9 mouse cellular contexts compared by ENCODE assay signal in genomic region chr3:146072780-146073179, GRCm38 (mm10). TPM values are rescaled to one million over a fixed set of nuclear protein-coding genes. Genes with fewer than 3 reads are reported as not detected.
DNase-seq lines count a peak whose midpoint lies in the region; ATAC-seq lines count a peak whose summit lies in the region.
"Had no signal": no experiment of that assay in that cellular context is flagged by ENCODE, and none has a peak within 500 bp of the region (broad histone marks: within the 10 kb centered on the region; RNA-seq: fewer than 3 reads in every experiment).

No protein-coding gene starts in this region.

- intact Hi-C loops in gastrocnemius, postnatal 36 days (cut with DNase I), result no loop called here
- intact Hi-C loops in left cerebral cortex, postnatal 25 days (cut with DNase I), result loop anchor here (5.0 kb wide), 1 partner anchor 120 kb away; no protein-coding TSS in a partner anchor
- intact Hi-C loops in gastrocnemius, postnatal 14 days (cut with DNase I; ENCODE audit: low total_unique reads), result no loop called here

- H3K9me3 ChIP-seq in midbrain, embryonic 11.5 days (ENCODE audit: control insufficient read depth, low read length), result no peaks in the 10 kb centered on the region
- no peaks in the 10 kb centered on the region for H3K9me3 ChIP-seq in midbrain, embryonic 10.5 days (replicated peaks)

- no peak overlapping the region for H3K4me3 ChIP-seq in midbrain, embryonic 11.5 days (ENCODE audit: low read depth, low read length)
- no peak overlapping the region for H3K4me3 ChIP-seq in midbrain, embryonic 10.5 days

- no peaks in the 10 kb centered on the region for H3K27me3 ChIP-seq in midbrain, embryonic 11.5 days (ENCODE audit: control insufficient read depth, insufficient read depth, low read length)
- no peaks in the 10 kb centered on the region for H3K27me3 ChIP-seq in midbrain, embryonic 10.5 days (ENCODE audit: low read depth, poor library complexity, severe bottlenecking)

- H3K9ac ChIP-seq in midbrain, embryonic 11.5 days (ENCODE audit: low read length), result no peak overlapping the region

- no peaks in the 10 kb centered on the region for H3K4me1 ChIP-seq in midbrain, embryonic 11.5 days (ENCODE audit: control insufficient read depth, insufficient read depth, low read length)
- H3K4me1 ChIP-seq in midbrain, embryonic 10.5 days, result no peaks in the 10 kb centered on the region

- H3K27ac ChIP-seq in midbrain, embryonic 11.5 days (ENCODE audit: low read depth, low read length), result no peak overlapping the region
- no peak overlapping the region for H3K27ac ChIP-seq in midbrain, embryonic 10.5 days (replicated peaks)

- peak; percentile 24; the same call in 1 of the 2 replicates for ATAC-seq in midbrain, embryonic 11.5 days (ENCODE audit: low FRiP score)
- ATAC-seq in megakaryocyte-erythroid progenitor cell, adult 5-6 weeks (replicated peaks; ENCODE audit: low FRiP score, low TSS enrichment, poor library complexity, severe bottlenecking), result peak; percentile 59; the same call in 1 of the 2 replicates

- H3K4me2 ChIP-seq in midbrain, embryonic 11.5 days, result no peak overlapping the region

- no peaks in the 10 kb centered on the region for H3K36me3 ChIP-seq in midbrain, embryonic 11.5 days (ENCODE audit: control insufficient read depth, insufficient read depth, low read length)
- H3K36me3 ChIP-seq in midbrain, embryonic 10.5 days, result no peaks in the 10 kb centered on the region

- 78% methylated on average over 7 of the region's 7 CpGs for WGBS in midbrain, embryonic 11.5 days
- 81% methylated on average over 7 of the region's 7 CpGs for WGBS in midbrain, embryonic 10.5 days

- peak; percentile 9 for DNase-seq in gastrocnemius, adult 18-20 months (ENCODE audit: low spot score)
- no peak for DNase-seq in gastrocnemius, postnatal 36 days
- peak; percentile 87 for DNase-seq in midbrain, embryonic 11.5 days (ENCODE audit: low spot score, missing footprints)
- no peak for DNase-seq in midbrain, embryonic 10.5 days (ENCODE audit: low spot score)
- peak; percentile 13 for DNase-seq in c-Kit-positive CD71-positive TER-119-negative erythroid progenitor cells, embryonic 14.5 days (ENCODE audit: low read depth)
- no peak for DNase-seq in left cerebral cortex, postnatal 25 days (ENCODE audit: low spot score in 2 of 2)
- no peak for DNase-seq in gastrocnemius, postnatal 14 days
- DNase-seq: right cerebral cortex, postnatal 4 days had no signal

RNA-seq across cellular contexts. Expression of gene Wdr63, which starts 35.1 kb away (rescaled TPM):
- not detected for total RNA-seq in gastrocnemius, adult 18-20 months (2021)
- not detected for total RNA-seq in gastrocnemius, postnatal 36 days (2021)
- not detected in 2 replicates for polyA plus RNA-seq in midbrain, embryonic 11.5 days (2014; fragmentation: Nextera tagmentation; extraction: Ambion mirVana)
- polyA plus RNA-seq in midbrain, embryonic 10.5 days (2016; fragmentation: Nextera tagmentation; extraction: Ambion mirVana), result 0.17 and 0.19 TPM in 2 replicates
- not detected in 2 replicates for total RNA-seq in megakaryocyte-erythroid progenitor cell, adult 5-6 weeks (2014; fragmentation: Nextera tagmentation)
- not detected in 2 replicates for total RNA-seq in megakaryocyte-erythroid progenitor cell, adult 5-6 weeks (2017)
- under 1 TPM; 0.39 to 0.50 TPM for total RNA-seq in left cerebral cortex, postnatal 25 days (2021)
- total RNA-seq in gastrocnemius, postnatal 14 days (2021), result not detected

RNA-seq across cellular contexts. Expression of gene Mcoln3, which starts 44.5 kb away (rescaled TPM):
- not detected for total RNA-seq in gastrocnemius, adult 18-20 months (2021)
- total RNA-seq in gastrocnemius, postnatal 36 days (2021), result not detected
- polyA plus RNA-seq in midbrain, embryonic 11.5 days (2014; fragmentation: Nextera tagmentation; extraction: Ambion mirVana), result 3.6 and 5.1 TPM in 2 replicates
- 4.0 and 4.6 TPM in 2 replicates for polyA plus RNA-seq in midbrain, embryonic 10.5 days (2016; fragmentation: Nextera tagmentation; extraction: Ambion mirVana)
- total RNA-seq in megakaryocyte-erythroid progenitor cell, adult 5-6 weeks (2014; fragmentation: Nextera tagmentation), result 0.09 and 0.30 TPM in 2 replicates
- total RNA-seq in megakaryocyte-erythroid progenitor cell, adult 5-6 weeks (2017), result 0.38 TPM in 1 of 2 replicates, not detected in the other
- not detected for total RNA-seq in left cerebral cortex, postnatal 25 days (2021)
- total RNA-seq in gastrocnemius, postnatal 14 days (2021), result not detected

Comparison
In these comparisons a context has a peak if more than half of its experiments do, and no peak if none do; other contexts are left out.
1. DNase-seq: peak in gastrocnemius, adult 18-20 months (single experiment), midbrain, embryonic 11.5 days (single experiment) and c-Kit-positive CD71-positive TER-119-negative erythroid progenitor cells, embryonic 14.5 days (single experiment); none in gastrocnemius, postnatal 36 days (0 of 2), midbrain, embryonic 10.5 days (single experiment), left cerebral cortex, postnatal 25 days (0 of 2) and gastrocnemius, postnatal 14 days (single experiment).